Mouse (Mus musculus) intestine, postnatal 0 days (tissue): ENCODE results near the gene Morc2b. TPM values are rescaled to one million over a fixed set of nuclear protein-coding genes. Genes with fewer than 3 reads are reported as not detected.

Experiments
- ATAC-seq: fragments of 200-750 bp; cut with Nextera tagmentation; 2 replicates; pipeline ENCODE4 v1.8.0; 2017; ENCODE audit warnings: mild to moderate bottlenecking, moderate TSS enrichment, moderate library complexity
- H3K27ac ChIP-seq: fragments of 300-500 bp; sonication (generic); 2 replicates; pipeline ENCODE4 v1.5.1; 2014; ENCODE audit warnings: mild to moderate bottlenecking, low read depth, low read length, moderate library complexity
- H3K27me3 ChIP-seq: fragments of 300-500 bp; sonication (generic); replicated peaks from 2 replicates; pipeline ENCODE4 v1.6.1; 2014; ENCODE audit warnings: low read length, mixed read lengths; ENCODE audit not compliant: control insufficient read depth, insufficient read depth
- H3K36me3 ChIP-seq: fragments of 300-500 bp; sonication (generic); 2 replicates; pipeline ENCODE4 v1.6.1; 2014; ENCODE audit warnings: mild to moderate bottlenecking, moderate library complexity; ENCODE audit not compliant: control insufficient read depth, insufficient read depth
- H3K4me1 ChIP-seq: fragments of 300-500 bp; sonication (generic); replicated peaks from 2 replicates; pipeline ENCODE4 v1.6.1; 2014; ENCODE audit warnings: antibody characterized with exemption, low read length, mixed read lengths; ENCODE audit not compliant: control insufficient read depth, insufficient read depth
- H3K4me2 ChIP-seq: fragments of 300-500 bp; sonication (generic); replicated peaks from 2 replicates; pipeline ENCODE4 v1.6.1; 2014; ENCODE audit warnings: low read depth, mild to moderate bottlenecking, moderate library complexity
- H3K4me3 ChIP-seq: fragments of 300-500 bp; sonication (generic); 2 replicates; pipeline ENCODE4 v1.5.1; 2014; ENCODE audit warnings: low read depth, low read length
- H3K9ac ChIP-seq: fragments of 300-500 bp; sonication (generic); 2 replicates; pipeline ENCODE4 v1.6.1; 2014; ENCODE audit warnings: mild to moderate bottlenecking, low read depth, low read length
- H3K9me3 ChIP-seq: fragments of 300-500 bp; sonication (generic); 2 replicates; pipeline ENCODE4 v1.6.1; 2016; ENCODE audit warnings: mixed run types; ENCODE audit not compliant: control insufficient read depth
- CTCF ChIP-seq: sonication (generic); IDR thresholded peaks from 2 replicates; pipeline ENCODE4 v1.5.1; 2016; ENCODE audit warnings: low read depth, mild to moderate bottlenecking, control low read depth, antibody characterized with exemption, moderate library complexity
- WGBS: fragments of 180-500 bp; shearing (Covaris S2); extraction: QIAGEN DNeasy Blood & Tissue Kit; methylation state at CpG from one replicate; pipeline ENCODE4 v1.1.7; 2014; 5-methylcytosine and 5-hydroxymethylcytosine counted together
- polyA plus RNA-seq: library from polyadenylated mRNA; unstranded; fragments of >200 nt; fragmentation: Nextera tagmentation; extraction: Ambion mirVana; gene quantifications from 2 replicates; pipeline ENCODE4 v1.2.1, GENCODE M21; 2015

Gene Morc2b
- polyA plus RNA-seq, 1 experiment from 2014 or later = not detected

DNA sequence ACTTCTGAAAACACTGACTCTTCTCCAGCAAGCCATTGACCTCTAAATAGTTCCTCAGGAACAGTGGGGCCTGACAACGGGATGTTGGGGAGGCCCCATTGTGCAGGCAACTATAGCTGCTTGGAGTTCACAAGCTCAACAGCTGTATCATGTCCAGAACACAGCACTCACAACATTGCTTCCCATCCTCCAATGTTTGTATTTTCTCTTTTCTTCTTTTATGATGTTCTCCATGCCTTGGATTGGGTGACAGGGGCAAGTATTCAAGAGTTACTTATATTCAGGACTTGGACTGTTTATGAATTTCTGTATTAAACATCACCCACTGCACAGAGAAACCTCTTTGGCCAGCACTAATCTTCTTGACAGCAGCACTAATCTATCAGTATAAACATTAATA, 47.9 kb downstream of the Morc2b start:
- Histone ChIP-seq H3K27me3 (no peaks in the 10 kb centered on the region), H3K9me3 (no peaks in the 10 kb centered on the region), H3K4me2 (no peak overlapping the region; the same call in 1 of the 2 replicates), H3K9ac (no peak overlapping the region), H3K27ac (no peak overlapping the region), H3K4me3 (no peak overlapping the region), H3K4me1 (peaks cover 6% of the 10 kb centered on the region), H3K36me3 (no peaks in the 10 kb centered on the region)
- no peak for TF ChIP-seq CTCF
- ATAC-seq = no peak
- WGBS = 88% methylated on average over 1 of the region's 1 CpGs

GRCm38 (mm10) chr17:33089220-33089949, 50.1 kb downstream of the Morc2b start, which contains the start of gene Zfp563:
Gene Zfp563 (plus strand): TSS chr17:33089310.
- peaks cover 6% of the 10 kb centered on the region for H3K4me1 ChIP-seq
- ATAC-seq = peak; percentile 85
- H3K9me3 ChIP-seq = no peaks in the 10 kb centered on the region
- WGBS = 4% methylated on average over 34 of the region's 34 CpGs
- no peak for TF ChIP-seq CTCF
- H3K36me3 ChIP-seq = no peaks in the 10 kb centered on the region
- H3K4me2 ChIP-seq = peak within 1 kb of the TSS; percentile 77
- peak within 1 kb of the TSS; percentile 64 for H3K9ac ChIP-seq
- peak within 1 kb of the TSS; percentile 83 for H3K27ac ChIP-seq
- peak within 1 kb of the TSS; percentile 56 for H3K4me3 ChIP-seq
- no peaks in the 10 kb centered on the region for H3K27me3 ChIP-seq

- Histone ChIP-seq H3K4me1 (no peaks in the 10 kb centered on the region), H3K27me3 (no peaks in the 10 kb centered on the region), H3K9me3 (no peaks in the 10 kb centered on the region), H3K9ac (no peak within 1 kb of the TSS), H3K4me2 (no peak within 1 kb of the TSS), H3K36me3 (no peaks in the 10 kb centered on the region), H3K27ac (no peak within 1 kb of the TSS), H3K4me3 (no peak within 1 kb of the TSS)
- ATAC-seq = no peak
- WGBS = 58% methylated on average over 1 of the region's 1 CpGs
- TF ChIP-seq CTCF = no peak
These were observed 71.5 kb downstream of the Morc2b start, which contains the start of gene 4921501E09Rik for GRCm38 (mm10) chr17:33067958-33068357. Gene 4921501E09Rik (minus strand): TSS chr17:33068058.

Other genes with a start within 250 kb of the Morc2b start
- 2.9 and 3.0 TPM in 2 replicates for gene Zfp870, start 248.0 kb downstream of the Morc2b start, polyA plus RNA-seq
- gene Cyp4f14, start 222.3 kb downstream of the Morc2b start, polyA plus RNA-seq = 1.7 and 1.9 TPM in 2 replicates
- gene Cyp4f13, start 192.3 kb downstream of the Morc2b start, polyA plus RNA-seq = 61.8 and 62.9 TPM in 2 replicates
- gene Zfp472, start 173.9 kb downstream of the Morc2b start, polyA plus RNA-seq = 4.9 and 5.3 TPM in 2 replicates
- gene Zfp952, start 146.6 kb downstream of the Morc2b start, polyA plus RNA-seq = 4.7 and 4.9 TPM in 2 replicates
- 3.7 and 4.1 TPM in 2 replicates for gene Zfp763, start 106.3 kb downstream of the Morc2b start, polyA plus RNA-seq
- gene 4921501E09Rik, start 71.6 kb downstream of the Morc2b start, polyA plus RNA-seq = not detected in 2 replicates
- 3.3 TPM in 2 replicates for gene Zfp563, start 50.4 kb downstream of the Morc2b start, polyA plus RNA-seq
- gene Olfr55, start 28.8 kb upstream of the Morc2b start, polyA plus RNA-seq = not detected in 2 replicates
- not detected in 2 replicates for gene Olfr239, start 51.6 kb upstream of the Morc2b start, polyA plus RNA-seq
- gene Olfr1564, start 82.0 kb upstream of the Morc2b start, polyA plus RNA-seq = not detected in 2 replicates
- gene Zfp955a, start 115.5 kb upstream of the Morc2b start, polyA plus RNA-seq = 4.8 and 4.9 TPM in 2 replicates
- gene Olfr63, start 125.0 kb upstream of the Morc2b start, polyA plus RNA-seq = 0.03 TPM in 1 of 2 replicates, not detected in the other
- gene Zfp955b, start 149.9 kb upstream of the Morc2b start, polyA plus RNA-seq = 3.1 and 3.6 TPM in 2 replicates
- gene Zfp81, start 219.2 kb upstream of the Morc2b start, polyA plus RNA-seq = 2.6 and 3.0 TPM in 2 replicates